Mouse (Mus musculus) CH12.LX (cell line): ENCODE measurements around the gene Gm20431.

ENCODE experiments used
- CTCF ChIP-seq, 2 experiments: IDR thresholded peaks in 1 of 2; conservative IDR thresholded peaks in 1 of 2; 2 replicates each; pipeline ENCODE4 v1.5.1; 2011 to 2012; ENCODE audit warnings: low read depth in 2 of 2, low read length in 2 of 2, improper control_type of control experiment in 1 of 2, inconsistent platforms in 1 of 2, mild to moderate bottlenecking in 1 of 2, moderate library complexity in 1 of 2
- POLR2A ChIP-seq: IDR thresholded peaks from 2 replicates; pipeline ENCODE4 v1.6.1; 2011; ENCODE audit warnings: low read depth, mild to moderate bottlenecking, improper control_type of control experiment, low read length
- SMC3 ChIP-seq: IDR thresholded peaks from 2 replicates; pipeline ENCODE4 v1.6.1; 2011; ENCODE audit warnings: low read depth, low read length, improper control_type of control experiment

DNA sequence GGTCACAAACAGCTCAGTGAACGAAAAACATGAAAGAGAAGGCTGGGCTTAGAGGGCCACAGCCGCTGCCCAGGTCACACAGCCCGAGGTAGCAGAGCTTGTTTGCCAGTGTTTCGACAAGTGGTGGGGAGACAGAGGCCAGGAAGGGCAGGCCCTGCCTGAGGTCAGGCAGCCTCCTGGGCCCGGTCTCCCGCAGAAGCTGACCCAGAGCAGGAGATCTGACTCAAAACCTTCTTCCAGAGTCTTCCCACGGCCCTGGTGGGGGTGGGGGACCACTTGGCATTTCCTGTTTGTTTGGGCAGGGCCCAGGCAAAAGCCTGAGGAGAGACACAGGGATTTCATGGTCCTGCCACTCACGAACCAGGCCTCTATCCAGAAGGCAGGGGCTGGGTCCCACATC lies 75.3 kb downstream of the Gm20431 start:
- TF ChIP-seq POLR2A (no peak), CTCF (conservative IDR thresholded peaks at IDR 0.05 in 1 of 2, IDR thresholded peaks at IDR 0.05 in 1 of 2; ENCODE audit: low read depth in 2 of 2, low read length in 2 of 2) (no peak), SMC3 (no peak)
